Mouse (Mus musculus) cerebellum, adult 8-10 months (tissue): ENCODE results near the gene Tbx15.

Experiments
- DNase-seq: peaks from one replicate; pipeline ENCODE4 v3.0.0; 2022

Tbx15 gene

DNA sequence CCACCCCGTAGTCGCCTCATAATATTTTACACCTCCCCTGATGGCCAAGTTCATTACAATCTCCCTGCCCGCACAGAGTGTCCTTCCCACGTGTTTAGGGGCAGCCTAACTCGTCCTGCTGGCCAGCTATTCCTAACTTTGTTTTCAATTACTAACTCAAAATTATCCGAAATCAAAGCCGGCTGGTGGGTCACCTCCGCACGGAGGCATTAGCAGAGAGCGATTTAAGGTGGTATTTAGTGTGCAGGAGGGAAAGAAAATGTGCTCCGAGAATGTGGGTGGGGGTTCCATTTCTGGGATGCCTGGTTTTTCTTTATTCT lies 9.3 kb downstream of the Tbx15 start:
- DNase-seq, result no peak

GRCm38 (mm10) chr3:99249906-99250305 lies 9.7 kb downstream of the Tbx15 start:
- DNase-seq, result no peak

- DNase-seq, result no peak
These were observed 11.3 kb downstream of the Tbx15 start for GRCm38 (mm10) chr3:99251271-99252165.

DNA sequence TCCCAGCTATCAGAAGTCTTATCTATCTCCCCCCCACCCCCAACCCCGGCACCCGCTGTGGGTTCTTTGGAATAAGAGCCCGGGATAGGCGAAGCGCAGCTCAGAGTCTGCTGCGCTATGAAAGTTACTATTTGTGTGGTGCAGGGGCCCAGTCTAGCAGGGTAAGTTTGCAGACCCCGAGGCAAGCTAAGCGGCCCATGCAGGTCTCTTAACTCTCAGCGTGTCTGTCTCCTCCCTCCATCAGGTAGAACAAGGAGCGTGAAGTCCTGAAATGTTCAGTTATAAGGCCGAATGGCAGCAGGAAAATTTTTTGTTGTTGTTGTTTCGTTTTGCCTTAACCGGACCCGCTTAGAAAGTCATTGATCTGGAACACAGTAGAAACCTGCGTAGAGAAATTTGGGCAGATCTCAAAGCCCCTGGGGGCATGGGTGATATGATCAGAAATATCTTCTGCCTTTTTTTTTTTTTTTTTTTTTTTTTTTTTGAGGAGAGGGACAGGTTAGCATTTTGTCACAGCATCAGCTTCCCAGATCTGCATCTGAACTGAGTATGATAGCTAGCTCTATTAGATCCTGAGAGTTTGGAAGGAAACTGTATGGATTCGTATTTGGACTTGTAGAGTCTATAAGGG lies 12.4 kb downstream of the Tbx15 start:
- DNase-seq, result no peak

DNA sequence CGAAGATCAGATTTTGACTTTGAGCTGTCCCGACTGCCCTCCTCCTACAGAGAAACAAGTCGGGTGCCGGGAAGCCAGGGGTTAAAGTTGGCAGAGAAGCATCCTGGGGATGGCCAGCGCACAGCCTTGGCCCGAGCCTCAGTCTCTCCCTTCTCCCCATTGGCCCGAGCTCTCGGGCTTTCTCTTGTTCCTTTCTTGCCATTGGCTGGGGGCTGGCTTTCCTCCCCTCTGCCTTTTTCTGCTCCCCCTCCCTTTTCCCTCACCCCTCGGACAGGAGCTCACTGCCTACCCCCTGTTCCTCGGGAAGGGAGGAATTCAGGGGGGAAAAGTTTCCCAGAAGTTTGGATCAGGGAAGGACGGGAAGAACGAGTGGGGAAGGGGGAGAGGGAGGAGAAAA lies 12.9 kb downstream of the Tbx15 start:
- DNase-seq, result no peak

DNA sequence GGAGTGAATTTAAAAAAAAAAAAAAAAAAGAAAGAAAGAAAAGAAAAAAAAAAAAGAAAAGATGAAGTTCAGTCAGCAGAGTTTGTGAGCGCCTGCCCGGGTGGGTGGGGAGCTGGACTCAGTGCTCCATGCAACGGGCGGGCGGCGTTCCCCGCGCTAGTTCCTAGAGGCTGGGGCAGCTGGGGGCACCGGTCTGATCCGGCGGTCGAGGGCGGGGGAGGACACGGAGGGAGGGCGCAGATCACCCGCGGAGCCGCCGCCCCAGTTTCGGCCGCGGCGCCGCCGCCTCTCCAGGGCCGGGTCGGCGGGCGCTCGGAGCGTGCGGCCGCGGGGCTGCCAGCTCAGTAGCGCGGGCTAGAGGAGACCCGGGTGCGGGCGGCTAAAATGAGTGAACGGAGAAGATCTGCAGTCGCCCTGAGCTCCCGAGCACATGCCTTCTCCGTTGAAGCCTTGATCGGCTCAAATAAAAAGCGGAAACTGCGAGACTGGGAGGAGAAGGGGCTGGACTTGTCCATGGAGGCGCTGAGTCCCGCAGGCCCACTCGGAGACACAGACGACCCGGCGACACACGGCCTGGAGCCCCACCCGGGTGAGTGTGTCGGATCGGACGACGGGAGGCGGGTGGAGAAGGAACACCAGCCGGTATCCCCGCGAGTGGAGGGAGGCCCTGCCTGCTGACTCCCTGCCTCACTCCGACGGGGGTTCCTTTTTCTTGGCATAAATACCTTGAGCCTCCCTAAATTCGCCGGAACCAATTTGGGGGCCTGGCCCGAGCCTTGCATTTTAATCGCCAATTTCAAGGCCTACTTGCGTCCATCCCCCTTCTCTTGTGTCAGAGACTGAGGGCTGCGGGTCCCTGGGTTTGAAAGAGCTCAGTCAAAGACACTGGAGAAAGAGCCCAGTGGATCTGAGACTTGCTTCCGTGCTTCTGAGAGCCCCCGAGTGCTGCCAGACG lies 13.6 kb downstream of the Tbx15 start:
- DNase-seq, result no peak

- no peak for DNase-seq
These were observed 14.5 kb downstream of the Tbx15 start for GRCm38 (mm10) chr3:99254559-99255151.

- no peak for DNase-seq
These were observed 15.5 kb downstream of the Tbx15 start for GRCm38 (mm10) chr3:99255411-99256365.

GRCm38 (mm10) chr3:99256366-99256750 lies 16.2 kb downstream of the Tbx15 start:
- DNase-seq, result no peak

- no peak for DNase-seq
These were observed 16.6 kb downstream of the Tbx15 start for GRCm38 (mm10) chr3:99256766-99257165.

GRCm38 (mm10) chr3:99257586-99258577 lies 17.7 kb downstream of the Tbx15 start:
- DNase-seq, result no peak

DNA sequence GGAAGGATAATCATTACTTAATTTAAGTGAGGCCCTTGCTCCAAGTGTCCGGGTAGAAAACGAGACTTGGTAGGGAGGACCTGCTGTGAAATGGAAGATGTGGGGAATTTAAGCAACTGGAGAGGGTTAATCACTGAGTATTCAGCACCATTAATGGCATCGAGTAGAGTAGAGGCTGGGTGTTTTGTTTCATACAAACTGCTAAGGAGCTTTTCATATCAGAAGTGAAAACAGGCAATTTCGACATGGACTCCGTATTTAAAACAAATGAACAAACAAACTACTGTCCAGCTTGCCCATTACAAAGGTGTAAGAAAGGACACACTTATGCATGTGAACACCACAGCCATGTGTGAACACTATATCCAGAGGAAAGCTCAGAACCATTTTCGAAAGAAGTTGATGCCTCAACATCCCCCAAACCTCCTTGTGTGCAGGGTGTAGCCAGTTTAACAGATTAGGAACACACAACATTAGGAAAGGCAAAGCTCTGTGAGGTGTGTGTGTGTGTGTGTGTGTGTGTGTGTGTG lies 19.6 kb downstream of the Tbx15 start:
- DNase-seq, result no peak

GRCm38 (mm10) chr3:99260395-99260794 lies 20.2 kb downstream of the Tbx15 start:
- DNase-seq, result no peak

GRCm38 (mm10) chr3:99261371-99261791 lies 21.2 kb downstream of the Tbx15 start:
- no peak for DNase-seq

DNA sequence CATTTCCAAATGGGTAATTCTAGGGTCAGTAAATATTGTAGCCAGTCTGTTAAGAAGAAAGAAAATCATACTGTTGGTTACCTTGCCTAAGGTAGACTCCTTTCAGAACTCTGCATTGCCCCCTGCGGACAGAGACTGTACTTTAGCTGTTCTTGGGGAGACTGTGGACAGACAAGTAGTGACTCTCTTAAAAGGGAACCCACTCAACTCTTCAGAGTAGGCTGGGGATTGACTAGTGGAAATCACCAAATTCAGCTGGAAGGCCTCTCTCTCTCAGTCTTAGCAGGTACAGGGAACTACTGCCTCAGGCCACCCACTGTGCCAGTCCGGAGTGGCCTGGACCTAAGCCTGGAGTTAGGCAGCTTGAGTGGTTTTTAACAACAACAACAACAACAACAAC lies 21.8 kb downstream of the Tbx15 start:
- DNase-seq, result no peak

DNA sequence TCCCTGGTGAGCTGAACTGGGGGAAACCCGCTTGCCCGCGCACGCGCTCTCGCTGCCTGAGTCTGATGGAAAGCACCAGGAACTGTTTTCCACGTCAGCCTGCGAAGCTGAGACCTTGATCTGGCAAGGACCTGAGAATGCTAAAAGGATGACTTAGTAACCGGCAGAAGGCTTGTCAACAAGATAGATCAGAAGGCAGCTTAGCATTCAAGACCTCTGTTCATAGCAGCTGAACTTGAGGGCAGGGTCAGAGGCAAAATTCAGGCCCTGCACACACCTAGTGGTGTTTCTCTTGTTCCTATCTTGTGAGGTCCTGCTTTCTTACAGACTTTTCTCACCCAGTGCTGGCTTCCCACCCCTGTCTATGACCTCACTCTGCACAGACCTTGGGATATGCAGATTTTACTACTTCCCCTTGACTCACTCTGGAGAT lies 23.3 kb downstream of the Tbx15 start:
- DNase-seq, result no peak

DNA sequence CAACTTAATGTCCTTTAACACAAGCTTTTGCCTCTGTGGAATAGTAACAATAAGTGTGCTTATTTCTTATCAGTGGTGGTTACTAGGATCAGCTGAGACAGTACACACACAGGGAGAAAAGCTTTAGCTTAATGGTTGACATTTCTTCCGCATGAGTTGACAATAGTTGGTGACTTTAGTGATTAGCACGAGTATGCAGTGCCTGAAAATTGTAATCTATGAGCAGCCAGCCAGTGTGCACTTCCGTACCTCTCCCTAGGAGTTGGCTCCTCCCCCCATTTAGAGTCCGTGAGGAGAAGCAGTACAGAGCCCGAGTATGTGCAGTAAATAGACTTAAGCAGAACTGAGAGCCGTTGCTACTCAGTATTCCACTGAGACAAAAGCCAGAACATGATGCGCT lies 24.5 kb downstream of the Tbx15 start:
- no peak for DNase-seq

GRCm38 (mm10) chr3:99266752-99267303 lies 26.6 kb downstream of the Tbx15 start:
- DNase-seq, result no peak

GRCm38 (mm10) chr3:99277973-99278580 lies 37.9 kb downstream of the Tbx15 start:
- DNase-seq, result no peak
